Comparison of ENCODE assay signal across 16 mouse cellular contexts in genomic region chr3:79475980-79476379, GRCm38 (mm10).
DNase-seq lines count a peak whose midpoint lies in the region; ATAC-seq and TF ChIP-seq lines count a peak whose summit lies in the region.
"Had no signal": no experiment of that assay in that cellular context is flagged by ENCODE, and none has a peak within 500 bp of the region (broad histone marks: within the 10 kb centered on the region; RNA-seq: fewer than 3 reads in every experiment).

No protein-coding gene starts in this region.

- H3K9me3 ChIP-seq in heart, embryonic 15.5 days (replicated peaks), result no peaks in the 10 kb centered on the region
- H3K9me3 ChIP-seq in forebrain, embryonic 13.5 days (replicated peaks), result no peaks in the 10 kb centered on the region
- H3K9me3 ChIP-seq: embryonic facial prominence, embryonic 12.5 days; kidney, embryonic 15.5 days; neural tube, embryonic 12.5 days had no signal

- peak; percentile 94 for DNase-seq in heart, adult 11 months
- DNase-seq in heart, postnatal 25 days (ENCODE audit: low spot score), result no peak
- DNase-seq in left cerebral cortex, adult 2 months (ENCODE audit: extremely low spot score in 1 of 2, low spot score in 2 of 2), result no peak
- DNase-seq in left cerebral cortex, postnatal 10 days (ENCODE audit: extremely low spot score in 1 of 2, low spot score in 2 of 2), result no peak
- DNase-seq in cerebellum, adult 2 months, result peak; percentile 56 to 76
- DNase-seq in kidney, adult 8-10 months, result no peak
- DNase-seq: lung, adult 2 months; lung, postnatal 4 days; midbrain, embryonic 14.5 days; right cerebral cortex, postnatal 14 days; thymus, adult 18-20 months had no signal

- no peak overlapping the region for H3K4me3 ChIP-seq in left cerebral cortex, adult 2 months
- H3K4me3 ChIP-seq in cerebellum, adult 2 months (replicated peaks; ENCODE audit: insufficient read depth, low read depth, low read length), result no peak overlapping the region
- H3K4me3 ChIP-seq in heart, embryonic 15.5 days, result no peak overlapping the region
- H3K4me3 ChIP-seq in forebrain, embryonic 13.5 days, result no peak overlapping the region
- H3K4me3 ChIP-seq: embryonic facial prominence, embryonic 12.5 days; kidney, embryonic 15.5 days; neural tube, embryonic 12.5 days had no signal

- no peak for TF ChIP-seq CTCF in left cerebral cortex, adult 2 months (IDR thresholded peaks at IDR 0.05)
- no peak for TF ChIP-seq CTCF in cerebellum, adult 2 months (IDR thresholded peaks at IDR 0.05; ENCODE audit: borderline replicate concordance, insufficient read depth, low read depth, low read length)

- no peak for TF ChIP-seq POLR2A in cerebellum, adult 2 months (IDR thresholded peaks at IDR 0.05; ENCODE audit: borderline replicate concordance, insufficient read depth, low read length)

- 7% methylated on average over 2 of the region's 2 CpGs for WGBS in cerebellum, adult 2 months
- 87% methylated on average over 2 of the region's 2 CpGs for WGBS in heart, embryonic 15.5 days
- WGBS in forebrain, embryonic 13.5 days, result 87% methylated on average over 2 of the region's 2 CpGs

- H3K9ac ChIP-seq in heart, embryonic 15.5 days, result no peak overlapping the region
- no peak overlapping the region for H3K9ac ChIP-seq in forebrain, embryonic 13.5 days
- H3K9ac ChIP-seq: embryonic facial prominence, embryonic 12.5 days; kidney, embryonic 15.5 days; neural tube, embryonic 12.5 days had no signal

- peaks cover 18% of the 10 kb centered on the region for H3K36me3 ChIP-seq in heart, embryonic 15.5 days
- H3K36me3 ChIP-seq in forebrain, embryonic 13.5 days (ENCODE audit: poor library complexity, severe bottlenecking), result peaks cover 36% of the 10 kb centered on the region

- peak overlapping the region; percentile 0; the same call in 1 of the 2 replicates for H3K27ac ChIP-seq in left cerebral cortex, adult 2 months
- H3K27ac ChIP-seq in cerebellum, adult 2 months (ENCODE audit: insufficient read depth, low read length), result no peak overlapping the region
- peak overlapping the region; percentile 54; the same call in 1 of the 2 replicates for H3K27ac ChIP-seq in heart, embryonic 15.5 days
- H3K27ac ChIP-seq in forebrain, embryonic 13.5 days, result no peak overlapping the region
- H3K27ac ChIP-seq: embryonic facial prominence, embryonic 12.5 days; kidney, embryonic 15.5 days; neural tube, embryonic 12.5 days had no signal

- no peaks in the 10 kb centered on the region for H3K27me3 ChIP-seq in cerebellum, adult 2 months (ENCODE audit: control insufficient read depth, insufficient read depth, low read length)
- H3K27me3 ChIP-seq in heart, embryonic 15.5 days, result no peaks in the 10 kb centered on the region
- no peaks in the 10 kb centered on the region for H3K27me3 ChIP-seq in forebrain, embryonic 13.5 days
- H3K27me3 ChIP-seq: embryonic facial prominence, embryonic 12.5 days; kidney, embryonic 15.5 days; neural tube, embryonic 12.5 days had no signal

- ATAC-seq in heart, embryonic 15.5 days (replicated peaks; ENCODE audit: insufficient number of reproducible peaks, insufficient read depth, low FRiP score, low read depth), result no peak
- no peak for ATAC-seq in forebrain, embryonic 13.5 days

- no peak overlapping the region for H3K4me2 ChIP-seq in heart, embryonic 15.5 days
- H3K4me2 ChIP-seq in forebrain, embryonic 13.5 days, result no peak overlapping the region
- H3K4me2 ChIP-seq: embryonic facial prominence, embryonic 12.5 days; kidney, embryonic 15.5 days; neural tube, embryonic 12.5 days had no signal

- H3K4me1 ChIP-seq in cerebellum, adult 2 months (ENCODE audit: control insufficient read depth, insufficient read depth, low read length), result peaks cover 32% of the 10 kb centered on the region
- peaks cover 22% of the 10 kb centered on the region for H3K4me1 ChIP-seq in heart, embryonic 15.5 days (replicated peaks)
- H3K4me1 ChIP-seq in forebrain, embryonic 13.5 days, result peaks cover 15% of the 10 kb centered on the region
- H3K4me1 ChIP-seq: embryonic facial prominence, embryonic 12.5 days; kidney, embryonic 15.5 days; neural tube, embryonic 12.5 days had no signal

- intact Hi-C loops in heart, postnatal 25 days (cut with DNase I), result no loop called here
- intact Hi-C loops in left cerebral cortex, adult 2 months (cut with DNase I), result loop anchor here (1.0 to 5.0 kb wide), 3 partner anchors 40 to 254 kb away; no protein-coding TSS in a partner anchor
- intact Hi-C loops in left cerebral cortex, postnatal 10 days (cut with DNase I), result no loop called here

Comparison
In these comparisons a context has a peak if more than half of its experiments do, and no peak if none do; other contexts are left out.
1. DNase-seq: peak in heart, adult 11 months (single experiment) and cerebellum, adult 2 months (2 of 2); none in heart, postnatal 25 days (single experiment), left cerebral cortex, adult 2 months (0 of 2), left cerebral cortex, postnatal 10 days (0 of 2) and kidney, adult 8-10 months (0 of 2).
2. H3K27ac ChIP-seq: peak in left cerebral cortex, adult 2 months (single experiment) and heart, embryonic 15.5 days (single experiment); none in cerebellum, adult 2 months (single experiment) and forebrain, embryonic 13.5 days (single experiment).